Mouse (Mus musculus): ENCODE measurements around the gene D130043K22Rik. TPM values are rescaled to one million over a fixed set of nuclear protein-coding genes. Genes with fewer than 3 reads are reported as not detected.

Gene D130043K22Rik
- 0.05 and 0.20 TPM in 2 replicates for polyA plus RNA-seq (2015; fragmentation: Nextera tagmentation; extraction: Ambion mirVana)

- no peaks in the 10 kb centered on the region for H3K27me3 ChIP-seq (replicated peaks)
- no peak for ATAC-seq (ENCODE audit: extremely low read depth, insufficient number of reproducible peaks, low FRiP score, low TSS enrichment)
- 14% methylated on average over 40 of the region's 40 CpGs for WGBS
Measured at GRCm38 (mm10) chr13:24844983-24845955, at the start of gene D130043K22Rik. TSS of gene D130043K22Rik (plus strand) at chr13:24845135.

GRCm38 (mm10) chr13:24798686-24799085 is 46.2 kb upstream of the D130043K22Rik start:
- 92% methylated on average over 4 of the region's 4 CpGs for WGBS
- H3K4me2 ChIP-seq = no peak overlapping the region
- peaks cover 12% of the 10 kb centered on the region for H3K4me1 ChIP-seq
- ATAC-seq (ENCODE audit: extremely low read depth, insufficient number of reproducible peaks, low FRiP score, low TSS enrichment) = no peak
- no peaks in the 10 kb centered on the region for H3K36me3 ChIP-seq
- H3K27me3 ChIP-seq (replicated peaks) = no peaks in the 10 kb centered on the region
- H3K9ac ChIP-seq = no peak overlapping the region
- H3K27ac ChIP-seq (replicated peaks) = no peak overlapping the region
- no peak overlapping the region for H3K4me3 ChIP-seq
- H3K9me3 ChIP-seq = no peaks in the 10 kb centered on the region

More at GRCm38 (mm10) chr13:24844983-24845955, at the start of gene D130043K22Rik:
- no peak within 1 kb of the TSS for H3K27ac ChIP-seq (replicated peaks)
- peak within 1 kb of the TSS; percentile 47 for H3K9ac ChIP-seq
- peaks cover 9% of the 10 kb centered on the region for H3K4me1 ChIP-seq
- H3K36me3 ChIP-seq = peaks cover 18% of the 10 kb centered on the region
- peak within 1 kb of the TSS; percentile 52 for H3K4me3 ChIP-seq
- H3K9me3 ChIP-seq = no peaks in the 10 kb centered on the region
- peak within 1 kb of the TSS; percentile 76 for H3K4me2 ChIP-seq

GRCm38 (mm10) chr13:24799378-24799777 is 45.6 kb upstream of the D130043K22Rik start:
- WGBS = 56% methylated on average over 5 of the region's 5 CpGs
- peaks cover 18% of the 10 kb centered on the region for H3K4me1 ChIP-seq
- H3K9me3 ChIP-seq = no peaks in the 10 kb centered on the region
- H3K4me2 ChIP-seq = peak overlapping the region; percentile 98
- H3K4me3 ChIP-seq = peak overlapping the region; percentile 99
- no peak for ATAC-seq (ENCODE audit: extremely low read depth, insufficient number of reproducible peaks, low FRiP score, low TSS enrichment)
- peak overlapping the region; percentile 83 for H3K9ac ChIP-seq
- H3K27ac ChIP-seq (replicated peaks) = no peak overlapping the region
- H3K27me3 ChIP-seq (replicated peaks) = no peaks in the 10 kb centered on the region
- H3K36me3 ChIP-seq = no peaks in the 10 kb centered on the region

- ATAC-seq (ENCODE audit: extremely low read depth, insufficient number of reproducible peaks, low FRiP score, low TSS enrichment) = no peak
- peak overlapping the region; percentile 94 for H3K27ac ChIP-seq (replicated peaks)
- H3K9ac ChIP-seq = peak overlapping the region; percentile 83
- under 1% methylated on average over 31 of the region's 31 CpGs for WGBS
- H3K4me1 ChIP-seq = peaks cover 23% of the 10 kb centered on the region
- H3K9me3 ChIP-seq = no peaks in the 10 kb centered on the region
- H3K4me3 ChIP-seq = peak overlapping the region; percentile 99
- no peaks in the 10 kb centered on the region for H3K27me3 ChIP-seq (replicated peaks)
- H3K36me3 ChIP-seq = peaks cover 4% of the 10 kb centered on the region
- H3K4me2 ChIP-seq = peak overlapping the region; percentile 98
Measured at GRCm38 (mm10) chr13:24799925-24800673, 44.8 kb upstream of the D130043K22Rik start.

- H3K4me1 ChIP-seq = peaks cover 29% of the 10 kb centered on the region
- WGBS = under 1% methylated on average over 42 of the region's 42 CpGs
- H3K27me3 ChIP-seq (replicated peaks) = no peaks in the 10 kb centered on the region
- peak overlapping the region; percentile 99 for H3K9ac ChIP-seq
- no peaks in the 10 kb centered on the region for H3K9me3 ChIP-seq
- H3K36me3 ChIP-seq = peaks cover 10% of the 10 kb centered on the region
- peak overlapping the region; percentile 98 for H3K4me2 ChIP-seq
- peak overlapping the region; percentile 100 for H3K27ac ChIP-seq (replicated peaks)
- peak overlapping the region; percentile 99 for H3K4me3 ChIP-seq
- peak; percentile 95 for ATAC-seq (ENCODE audit: extremely low read depth, insufficient number of reproducible peaks, low FRiP score, low TSS enrichment)
Measured at GRCm38 (mm10) chr13:24800674-24801307, 44.1 kb upstream of the D130043K22Rik start.

- under 1% methylated on average over 52 of the region's 74 CpGs for WGBS
- no peaks in the 10 kb centered on the region for H3K27me3 ChIP-seq (replicated peaks)
- peak within 1 kb of the TSS; percentile 100 for H3K27ac ChIP-seq (replicated peaks)
- H3K4me2 ChIP-seq = peak within 1 kb of the TSS; percentile 98
- peaks cover 32% of the 10 kb centered on the region for H3K4me1 ChIP-seq
- peaks cover 17% of the 10 kb centered on the region for H3K36me3 ChIP-seq
- peak within 1 kb of the TSS; percentile 99 for H3K4me3 ChIP-seq
- peak; percentile 55 for ATAC-seq (ENCODE audit: extremely low read depth, insufficient number of reproducible peaks, low FRiP score, low TSS enrichment)
- no peaks in the 10 kb centered on the region for H3K9me3 ChIP-seq
- H3K9ac ChIP-seq = peak within 1 kb of the TSS; percentile 99
Measured at GRCm38 (mm10) chr13:24801308-24801921, 43.5 kb upstream of the D130043K22Rik start, which contains the start of gene BC005537. TSS of gene BC005537 (plus strand) at chr13:24801657.

- peaks cover 32% of the 10 kb centered on the region for H3K4me1 ChIP-seq
- no peak for ATAC-seq (ENCODE audit: extremely low read depth, insufficient number of reproducible peaks, low FRiP score, low TSS enrichment)
- H3K27me3 ChIP-seq (replicated peaks) = no peaks in the 10 kb centered on the region
- under 1% methylated on average over 26 of the region's 26 CpGs for WGBS
- H3K36me3 ChIP-seq = peaks cover 23% of the 10 kb centered on the region
- H3K9me3 ChIP-seq = no peaks in the 10 kb centered on the region
- H3K27ac ChIP-seq (replicated peaks) = peak overlapping the region; percentile 100
- peak overlapping the region; percentile 99 for H3K4me3 ChIP-seq
- peak overlapping the region; percentile 99 for H3K9ac ChIP-seq
- H3K4me2 ChIP-seq = peak overlapping the region; percentile 98
Measured at GRCm38 (mm10) chr13:24802131-24802691, 42.7 kb upstream of the D130043K22Rik start.

- no peaks in the 10 kb centered on the region for H3K9me3 ChIP-seq
- ATAC-seq (ENCODE audit: extremely low read depth, insufficient number of reproducible peaks, low FRiP score, low TSS enrichment) = no peak
- peaks cover 33% of the 10 kb centered on the region for H3K36me3 ChIP-seq
- H3K27ac ChIP-seq (replicated peaks) = no peak overlapping the region
- peak overlapping the region; percentile 99 for H3K9ac ChIP-seq
- H3K4me2 ChIP-seq = peak overlapping the region; percentile 98
- H3K4me3 ChIP-seq = peak overlapping the region; percentile 99
- peaks cover 32% of the 10 kb centered on the region for H3K4me1 ChIP-seq
- WGBS = 19% methylated on average over 2 of the region's 2 CpGs
- no peaks in the 10 kb centered on the region for H3K27me3 ChIP-seq (replicated peaks)
Measured at GRCm38 (mm10) chr13:24803196-24803595, 41.7 kb upstream of the D130043K22Rik start.

GRCm38 (mm10) chr13:24806079-24806478 is 38.9 kb upstream of the D130043K22Rik start:
- ATAC-seq (ENCODE audit: extremely low read depth, insufficient number of reproducible peaks, low FRiP score, low TSS enrichment) = no peak
- H3K36me3 ChIP-seq = peaks cover 60% of the 10 kb centered on the region

GRCm38 (mm10) chr13:24812521-24812920 is 32.4 kb upstream of the D130043K22Rik start:
- Histone ChIP-seq H3K9me3 (no peaks in the 10 kb centered on the region), H3K4me1 (no peaks in the 10 kb centered on the region), H3K9ac (no peak overlapping the region), H3K27ac (replicated peaks) (no peak overlapping the region), H3K4me2 (no peak overlapping the region), H3K27me3 (replicated peaks) (no peaks in the 10 kb centered on the region), H3K4me3 (no peak overlapping the region), H3K36me3 (peaks cover 92% of the 10 kb centered on the region)
- no peak for ATAC-seq (ENCODE audit: extremely low read depth, insufficient number of reproducible peaks, low FRiP score, low TSS enrichment)
- WGBS = 91% methylated on average over 2 of the region's 2 CpGs

More at GRCm38 (mm10) chr13:24806079-24806478, 38.9 kb upstream of the D130043K22Rik start:
- no peak overlapping the region for H3K4me2 ChIP-seq
- no peak overlapping the region; the same call in 1 of the 2 replicates for H3K4me3 ChIP-seq
- H3K9ac ChIP-seq = no peak overlapping the region
- H3K4me1 ChIP-seq = peaks cover 28% of the 10 kb centered on the region
- H3K27me3 ChIP-seq (replicated peaks) = no peaks in the 10 kb centered on the region
- no peaks in the 10 kb centered on the region for H3K9me3 ChIP-seq
- H3K27ac ChIP-seq (replicated peaks) = no peak overlapping the region
